Mouse (Mus musculus) layer of hippocampus, adult 9-10 months (tissue): ENCODE data around the gene Epdr1.

ENCODE experiments used
- DNase-seq: peaks from one replicate; pipeline ENCODE4 v3.0.0; 2022; ENCODE audit warnings: low spot score

Epdr1 gene

GRCm38 (mm10) chr13:19619216-19619927 lies at the start of gene Epdr1:
Epdr1 (minus strand) TSS chr13:19619927.
- no peak for DNase-seq

- no peak for DNase-seq
Observed at GRCm38 (mm10) chr13:19668355-19669140, 48.8 kb upstream of the Epdr1 start.

GRCm38 (mm10) chr13:19652405-19652804 lies 32.7 kb upstream of the Epdr1 start:
- no peak for DNase-seq

- no peak for DNase-seq
Observed at GRCm38 (mm10) chr13:19649824-19650223, 30.1 kb upstream of the Epdr1 start.

- no peak for DNase-seq
Observed at GRCm38 (mm10) chr13:19644225-19644624, 24.5 kb upstream of the Epdr1 start.

- DNase-seq, result no peak
Observed at GRCm38 (mm10) chr13:19643519-19643918, 23.8 kb upstream of the Epdr1 start.

- DNase-seq, result no peak
Observed at GRCm38 (mm10) chr13:19640203-19640851, 20.6 kb upstream of the Epdr1 start.

GRCm38 (mm10) chr13:19636131-19636530 lies 16.4 kb upstream of the Epdr1 start:
- no peak for DNase-seq

GRCm38 (mm10) chr13:19630768-19631709 lies 11.3 kb upstream of the Epdr1 start:
- no peak for DNase-seq

GRCm38 (mm10) chr13:19626473-19626872 lies 6.7 kb upstream of the Epdr1 start:
- DNase-seq, result no peak

- DNase-seq, result no peak
Observed at GRCm38 (mm10) chr13:19624632-19625320, 5.0 kb upstream of the Epdr1 start.

GRCm38 (mm10) chr13:19623228-19623905 lies 3.6 kb upstream of the Epdr1 start:
- no peak for DNase-seq

- DNase-seq, result no peak
Observed at GRCm38 (mm10) chr13:19622573-19623227, 3.0 kb upstream of the Epdr1 start, which contains the start of gene Sfrp4. Sfrp4 (plus strand) TSS chr13:19623104.

- no peak for DNase-seq
Observed at GRCm38 (mm10) chr13:19618841-19619215, 899 bp downstream of the Epdr1 start.

GRCm38 (mm10) chr13:19618081-19618480 lies 1.6 kb downstream of the Epdr1 start:
- no peak for DNase-seq

- no peak for DNase-seq
Observed at GRCm38 (mm10) chr13:19614311-19614710, 5.4 kb downstream of the Epdr1 start.

- no peak for DNase-seq
Observed at GRCm38 (mm10) chr13:19613426-19613825, 6.3 kb downstream of the Epdr1 start.

- no peak for DNase-seq
Observed at GRCm38 (mm10) chr13:19612963-19613362, 6.8 kb downstream of the Epdr1 start.

GRCm38 (mm10) chr13:19612348-19612747 lies 7.4 kb downstream of the Epdr1 start:
- no peak for DNase-seq

GRCm38 (mm10) chr13:19608120-19608519 lies 11.6 kb downstream of the Epdr1 start:
- no peak for DNase-seq
